Mouse (Mus musculus): ENCODE results near the gene Mrpl44. TPM values are rescaled to one million over a fixed set of nuclear protein-coding genes. Genes with fewer than 3 reads are reported as not detected.

Mrpl44 gene
- polyA plus RNA-seq (2012; rRNA removed): 3.5 and 4.6 TPM in 2 replicates

DNA sequence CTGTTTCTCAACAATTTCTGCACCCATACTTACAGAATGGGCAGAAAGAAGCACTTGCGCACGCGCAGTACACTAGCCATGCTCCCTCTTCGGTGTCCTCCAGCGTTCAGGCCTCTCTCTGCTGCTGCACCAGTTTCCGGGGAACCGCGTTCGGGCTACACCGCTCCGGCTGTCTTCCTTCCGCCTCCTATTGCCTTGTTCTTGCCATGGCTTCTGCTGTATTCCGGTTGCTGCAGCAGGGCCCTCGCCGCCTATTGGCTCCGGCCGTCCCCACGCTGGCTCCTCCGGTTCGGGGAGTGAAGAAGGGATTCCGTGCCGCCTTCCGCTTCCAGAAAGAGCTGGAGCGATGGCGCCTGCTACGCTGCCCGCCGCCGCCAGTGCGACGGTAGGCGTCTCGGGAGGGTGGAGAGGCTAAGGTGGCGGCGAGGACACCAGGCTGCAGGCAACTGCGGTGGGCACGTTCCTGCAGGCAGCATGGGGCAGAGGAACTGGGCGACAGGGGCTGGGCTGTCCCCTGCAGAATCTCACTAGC, at the start of gene Mrpl44, which contains the start of gene Wdfy1:
Gene Mrpl44 (plus strand): TSS at position 92 of the 532 bp plus-strand sequence.
Gene Wdfy1 (minus strand): TSS at position 217 of the 532 bp plus-strand sequence.

Other genes with a start within 250 kb of the Mrpl44 start
- gene Ap1s3, start 104.0 kb upstream of the Mrpl44 start, polyA plus RNA-seq (2012; rRNA removed): 37.4 and 45.2 TPM in 2 replicates
- gene Wdfy1, start 125 bp downstream of the Mrpl44 start, polyA plus RNA-seq (2012; rRNA removed): 14.1 and 18.1 TPM in 2 replicates
- 11.3 and 12.4 TPM in 2 replicates for gene Serpine2, start 85.2 kb downstream of the Mrpl44 start, polyA plus RNA-seq (2012; rRNA removed)